Mouse (Mus musculus) liver, postnatal 0 days (tissue): Measurements from ENCODE around the gene Rin2.

Source experiments
- CTCF ChIP-seq: sonication (generic); IDR thresholded peaks from 2 replicates; pipeline ENCODE4 v1.5.1; 2016; ENCODE audit warnings: antibody characterized with exemption, low read depth
- EP300 ChIP-seq: IDR thresholded peaks from 2 replicates; pipeline ENCODE4 v1.6.1; 2016; ENCODE audit warnings: antibody characterized with exemption, low read depth, mild to moderate bottlenecking

DNA sequence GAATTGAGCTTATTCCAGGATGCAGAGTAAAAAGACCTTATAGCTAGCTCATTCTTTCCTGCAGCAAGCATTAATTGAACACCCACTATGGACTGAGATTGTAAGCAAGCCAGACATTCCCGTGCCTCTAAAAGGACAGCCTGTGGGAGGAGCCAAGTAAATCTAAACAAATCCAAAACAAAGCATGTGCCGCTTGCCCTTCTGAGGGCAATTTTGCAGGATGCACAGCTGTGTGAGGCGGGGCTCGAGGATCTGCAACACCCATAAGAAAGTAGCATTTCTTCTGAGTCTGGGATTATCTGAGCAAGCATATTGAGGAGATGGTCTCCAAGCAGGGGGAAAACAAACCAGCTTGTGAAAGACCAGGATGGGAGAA, 43.2 kb upstream of the Rin2 start:
- no peak for TF ChIP-seq CTCF
- no peak for TF ChIP-seq EP300
